Mouse (Mus musculus): ENCODE results near the gene Hnrnpab.

The Hnrnpab gene

DNA sequence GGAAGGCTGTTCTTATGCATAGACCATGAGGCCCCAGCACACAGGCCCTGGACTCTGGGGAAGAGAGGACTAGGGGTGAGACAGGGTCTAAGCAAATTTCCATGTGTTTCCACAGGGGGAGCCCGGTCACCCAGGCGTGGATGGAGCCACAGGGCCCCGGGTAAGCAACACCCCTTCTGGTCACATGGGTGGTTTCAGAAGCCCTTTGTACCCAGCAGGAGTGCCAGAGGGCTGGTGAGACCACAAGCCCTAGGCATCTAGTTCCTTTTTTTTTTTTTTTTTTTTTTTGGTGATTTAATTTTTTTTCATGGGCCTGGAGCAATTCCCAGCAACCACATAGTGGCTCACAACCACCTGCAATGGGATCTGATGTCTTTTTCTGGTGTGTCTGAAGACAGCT is 41.6 kb downstream of the Hnrnpab start:
- no peak for DNase-seq (ENCODE audit: low spot score)

- no peak for DNase-seq (ENCODE audit: low spot score)
These were observed 43.4 kb downstream of the Hnrnpab start for GRCm38 (mm10) chr11:51563276-51563675.

- DNase-seq (ENCODE audit: low spot score), result no peak
These were observed 51.6 kb downstream of the Hnrnpab start for GRCm38 (mm10) chr11:51555066-51555465.

GRCm38 (mm10) chr11:51554590-51554989 is 52.1 kb downstream of the Hnrnpab start:
- no peak for DNase-seq (ENCODE audit: low spot score)

- DNase-seq (ENCODE audit: low spot score), result no peak
These were observed 54.6 kb downstream of the Hnrnpab start for GRCm38 (mm10) chr11:51552091-51552490.

GRCm38 (mm10) chr11:51551253-51551652 is 55.4 kb downstream of the Hnrnpab start:
- DNase-seq (ENCODE audit: low spot score), result no peak
